Mouse (Mus musculus) WW6 (cell line): ENCODE measurements around the gene Slc51a.
A peak's percentile ranks its signal among the peaks of the same experiment; 100 is the strongest.

Experiments used
- DNase-seq: peaks from one replicate; pipeline ENCODE4 v3.0.0-alpha.2; 2013; ENCODE audit warnings: low read depth, low spot score

The Slc51a gene

GRCm38 (mm10) chr16:32431047-32431591, 56.6 kb downstream of the Slc51a start:
- no peak for DNase-seq

GRCm38 (mm10) chr16:32430474-32431046, 57.1 kb downstream of the Slc51a start, which contains the start of gene Pcyt1a:
Pcyt1a (plus strand) TSS chr16:32430921.
- peak; percentile 84 for DNase-seq

GRCm38 (mm10) chr16:32427506-32427905, 60.2 kb downstream of the Slc51a start:
- no peak for DNase-seq
